Mouse (Mus musculus) bone marrow, adult 2 months (tissue): ENCODE data around the gene 4931406C07Rik. TPM values are rescaled to one million over a fixed set of nuclear protein-coding genes. Genes with fewer than 3 reads are reported as not detected.

ENCODE experiments used
- H3K27ac ChIP-seq: fragments of 200-500 bp; 2 replicates; pipeline ENCODE4 v1.5.1; 2012; ENCODE audit warnings: low read depth, mild to moderate bottlenecking, control low read depth, inconsistent platforms, low read length; ENCODE audit not compliant: control insufficient read depth, poor library complexity, insufficient read depth
- H3K4me1 ChIP-seq: fragments of 200-500 bp; 2 replicates; pipeline ENCODE4 v1.6.1; 2011; ENCODE audit warnings: low read length; ENCODE audit not compliant: control insufficient read depth, insufficient read depth
- H3K4me3 ChIP-seq: fragments of 200-500 bp; replicated peaks from 2 replicates; pipeline ENCODE3; 2011; ENCODE audit warnings: mild to moderate bottlenecking, low read depth, low read length, control low read depth; ENCODE audit not compliant: control insufficient read depth
- CTCF ChIP-seq: fragments of 200-500 bp; IDR thresholded peaks from 2 replicates; pipeline ENCODE4 v1.5.1; 2011; ENCODE audit warnings: low read length, control low read depth; ENCODE audit not compliant: control insufficient read depth, insufficient read depth
- POLR2A ChIP-seq: fragments of 200-500 bp; IDR thresholded peaks from 2 replicates; pipeline ENCODE4 v1.6.1; 2011; ENCODE audit warnings: low read depth, mild to moderate bottlenecking, control low read depth, low read length, borderline replicate concordance; ENCODE audit not compliant: control insufficient read depth
- WGBS: fragments of 180-500 bp; shearing (Covaris S2); methylation state at CpG from one replicate; pipeline ENCODE4 v1.1.7; 2018; 5-methylcytosine and 5-hydroxymethylcytosine counted together
- polyA plus RNA-seq: library from polyadenylated mRNA; stranded (reverse); fragments of >200 nt; gene quantifications from 2 replicates; pipeline ENCODE4 v1.2.4, GENCODE M21; 2011; ENCODE audit warnings: low replicate concordance; ENCODE audit not compliant: missing spikeins, insufficient read depth, insufficient read length

The 4931406C07Rik gene
- polyA plus RNA-seq, 1 experiment: 14.5 TPM

GRCm38 (mm10) chr9:15239042-15239925, 67.0 kb downstream of the 4931406C07Rik start, which contains the start of gene Vstm5:
Gene Vstm5 (plus strand): TSS chr9:15239045.
- TF ChIP-seq POLR2A: no peak
- TF ChIP-seq CTCF: no peak
- Histone ChIP-seq H3K27ac (no peak within 1 kb of the TSS), H3K4me1 (no peaks in the 10 kb centered on the region), H3K4me3 (no peak within 1 kb of the TSS)
- 6% methylated on average over 35 of the region's 35 CpGs for WGBS

GRCm38 (mm10) chr9:15238297-15238990, 67.8 kb downstream of the 4931406C07Rik start:
- no peak for TF ChIP-seq POLR2A
- TF ChIP-seq CTCF: no peak
- Histone ChIP-seq H3K4me1 (no peaks in the 10 kb centered on the region), H3K27ac (no peak overlapping the region), H3K4me3 (no peak overlapping the region)
- 76% methylated on average over 16 of the region's 16 CpGs for WGBS

DNA sequence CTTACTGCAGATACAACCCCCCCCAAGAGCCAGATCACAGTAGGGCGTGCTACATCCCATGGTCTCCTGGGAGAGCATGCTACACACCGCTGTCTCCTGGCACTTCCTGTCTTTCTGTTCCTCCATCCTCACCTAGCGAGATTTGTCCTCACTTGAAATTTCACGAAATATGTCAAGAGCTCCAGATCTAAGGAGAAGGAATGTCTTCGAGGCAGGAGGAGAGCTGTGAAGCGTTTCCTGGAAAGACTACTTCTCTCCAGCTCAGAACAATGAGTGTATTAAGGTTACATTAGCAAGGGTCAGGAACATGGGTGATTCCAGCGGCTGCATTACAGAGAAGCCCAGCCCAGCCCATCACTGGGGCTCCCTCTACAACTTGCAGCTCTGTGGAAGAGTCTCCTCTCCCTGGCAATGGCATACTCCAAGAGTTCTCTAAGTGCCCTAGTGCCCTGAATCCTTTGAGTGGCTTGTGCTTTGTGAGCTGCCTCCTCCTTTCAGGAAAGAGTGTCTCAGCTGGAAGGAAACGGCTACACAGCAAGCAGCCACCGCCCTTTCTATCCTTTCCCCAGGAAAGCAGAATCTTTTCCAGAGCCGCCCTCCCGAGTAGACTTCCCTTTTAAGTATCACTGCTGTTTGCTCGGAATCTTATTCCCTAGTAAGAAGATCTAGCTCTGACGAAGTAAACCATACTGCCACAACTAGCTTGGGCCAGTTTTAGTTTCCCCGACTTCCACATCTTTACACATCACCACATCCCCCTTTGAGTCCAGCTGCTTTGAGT, 68.5 kb downstream of the 4931406C07Rik start:
- Histone ChIP-seq H3K4me1 (no peaks in the 10 kb centered on the region), H3K4me3 (no peak overlapping the region), H3K27ac (no peak overlapping the region)
- TF ChIP-seq POLR2A: no peak
- no peak for TF ChIP-seq CTCF
- 58% methylated on average over 14 of the region's 14 CpGs for WGBS

DNA sequence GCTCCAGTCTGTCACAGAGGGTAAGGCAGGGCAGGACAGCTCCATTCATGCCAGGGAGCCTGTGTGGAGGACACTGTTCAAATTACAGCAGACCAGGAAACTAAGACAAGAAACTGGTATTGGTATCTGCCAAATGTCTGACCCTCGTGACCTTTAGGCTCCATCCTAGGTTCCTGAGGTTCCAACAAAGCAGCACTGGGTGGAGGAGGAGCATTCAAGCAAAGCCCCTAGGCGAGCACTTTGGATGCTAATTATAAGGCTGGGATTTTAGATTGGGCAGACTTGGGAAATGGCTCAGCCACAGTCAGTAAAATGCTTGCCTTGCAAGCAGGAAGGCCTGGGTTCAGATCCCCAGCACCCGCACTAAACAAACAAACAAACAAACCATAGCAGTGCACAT, 70.3 kb downstream of the 4931406C07Rik start:
- 75% methylated on average over 3 of the region's 3 CpGs for WGBS
- Histone ChIP-seq H3K27ac (no peak overlapping the region), H3K4me1 (no peaks in the 10 kb centered on the region), H3K4me3 (no peak overlapping the region)
- no peak for TF ChIP-seq CTCF

GRCm38 (mm10) chr9:15233604-15234003, 72.6 kb downstream of the 4931406C07Rik start:
- TF ChIP-seq POLR2A (no peak), CTCF (no peak)
- 75% methylated on average over 1 of the region's 1 CpGs for WGBS
- H3K4me3 ChIP-seq: no peak overlapping the region
- no peaks in the 10 kb centered on the region for H3K4me1 ChIP-seq
- no peak overlapping the region for H3K27ac ChIP-seq

Other genes with a start within 250 kb of the 4931406C07Rik start
- not detected in 2 replicates for gene Hephl1, start 194.3 kb downstream of the 4931406C07Rik start, polyA plus RNA-seq
- 1.5 TPM in 1 of 2 replicates, not detected in the other for gene Vstm5, start 67.4 kb downstream of the 4931406C07Rik start, polyA plus RNA-seq
- gene Med17, start 26.5 kb downstream of the 4931406C07Rik start, polyA plus RNA-seq: 28.1 and 34.0 TPM in 2 replicates
- 176 and 370 TPM in 2 replicates for gene Taf1d, start 234 bp downstream of the 4931406C07Rik start, polyA plus RNA-seq
- 26.7 and 56.4 TPM in 2 replicates for gene Cep295, start 51.3 kb upstream of the 4931406C07Rik start, polyA plus RNA-seq
- 6.8 and 11.1 TPM in 2 replicates for gene Smco4, start 187.0 kb upstream of the 4931406C07Rik start, polyA plus RNA-seq